Mouse (Mus musculus): ENCODE measurements around the gene Ppm1f. TPM values are rescaled to one million over a fixed set of nuclear protein-coding genes. Genes with fewer than 3 reads are reported as not detected.

Gene Ppm1f
- 21.6 TPM for polyA plus RNA-seq (2014; fragmentation: Illumina TruSeq; extraction: RNeasy Lipid Tissue Mini Kit (QIAGEN cat#74804); ENCODE audit: low read depth, low replicate concordance)

DNA sequence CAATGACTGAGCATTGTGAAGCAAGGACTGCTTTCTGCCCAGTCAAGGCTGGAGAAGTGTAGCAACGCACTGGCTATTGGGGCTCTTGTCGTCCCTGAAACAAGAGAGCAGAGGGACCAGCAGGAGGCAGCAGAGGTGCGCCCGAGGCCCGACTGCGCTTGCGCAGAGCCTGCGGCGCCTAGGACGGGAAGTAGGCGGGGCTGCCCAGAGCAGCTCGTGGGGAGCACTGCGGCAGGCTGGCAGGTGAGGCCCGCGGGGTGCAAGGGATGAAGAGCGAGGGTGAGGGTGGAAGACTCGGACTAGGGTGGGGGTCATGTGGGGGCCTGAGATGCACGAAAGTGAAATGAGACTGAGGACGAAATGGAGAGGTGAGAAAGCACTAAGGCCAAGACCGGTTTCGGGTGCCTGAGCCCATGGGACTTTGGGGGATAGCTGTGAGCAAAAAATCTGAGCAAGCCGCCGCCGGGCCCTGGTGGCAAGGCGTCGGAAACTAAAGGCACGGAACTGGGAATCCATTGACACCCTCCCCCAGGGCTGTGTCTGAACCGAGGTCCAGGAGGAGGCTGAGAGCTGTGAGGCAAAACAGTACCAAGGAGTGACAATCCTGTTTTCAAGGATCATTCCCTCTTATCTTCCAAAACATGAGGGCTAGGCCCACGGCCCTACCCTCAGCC lies at the start of gene Ppm1f:
TSS of gene Ppm1f (plus strand) at position 88 of the 674 bp plus-strand sequence.

DNA sequence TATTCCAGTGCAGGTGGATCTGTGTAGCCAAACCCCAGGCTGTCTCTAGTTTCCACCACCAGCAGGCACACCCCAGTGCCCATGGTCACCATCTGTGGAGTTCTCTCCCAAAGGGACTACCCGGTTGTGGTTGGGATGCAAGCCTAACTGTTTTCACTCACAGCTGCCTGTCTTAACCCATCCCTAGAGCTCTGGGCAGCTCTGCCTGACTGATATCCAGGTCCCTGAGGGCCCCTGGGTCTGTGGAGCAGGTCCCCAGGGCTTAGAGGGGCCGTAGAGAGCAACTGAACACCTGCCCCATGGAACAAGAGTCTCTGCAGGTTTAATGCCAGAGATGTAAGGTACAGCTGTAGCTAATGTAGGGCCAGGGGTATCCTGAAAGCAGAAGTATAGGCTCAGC lies 32.3 kb upstream of the Ppm1f start, which contains the start of gene Igll1:
TSS of gene Igll1 (minus strand) at position 8 of the 400 bp plus-strand sequence.

GRCm38 (mm10) chr16:16870617-16871331 lies 25.5 kb upstream of the Ppm1f start, which contains the start of the genes Top3b and Vpreb1:
Gene Top3b, plus strand, starts transcription at chr16:16870736.
Gene Vpreb1, minus strand, starts transcription at chr16:16870843.

Other genes starting within 250 kb of the Ppm1f start
- gene Olfr19, start 220.1 kb upstream of the Ppm1f start, polyA plus RNA-seq (2014; fragmentation: Illumina TruSeq; extraction: RNeasy Lipid Tissue Mini Kit (QIAGEN cat#74804); ENCODE audit: low read depth, low replicate concordance) = not detected
- gene Spag6l, start 67.0 kb upstream of the Ppm1f start, polyA plus RNA-seq (2014; fragmentation: Illumina TruSeq; extraction: RNeasy Lipid Tissue Mini Kit (QIAGEN cat#74804); ENCODE audit: low read depth, low replicate concordance) = not detected
- gene Igll1, start 32.5 kb upstream of the Ppm1f start, polyA plus RNA-seq (2014; fragmentation: Illumina TruSeq; extraction: RNeasy Lipid Tissue Mini Kit (QIAGEN cat#74804); ENCODE audit: low read depth, low replicate concordance) = not detected
- 41.2 TPM for gene Top3b, start 25.7 kb upstream of the Ppm1f start, polyA plus RNA-seq (2014; fragmentation: Illumina TruSeq; extraction: RNeasy Lipid Tissue Mini Kit (QIAGEN cat#74804); ENCODE audit: low read depth, low replicate concordance)
- gene Vpreb1, start 25.6 kb upstream of the Ppm1f start, polyA plus RNA-seq (2014; fragmentation: Illumina TruSeq; extraction: RNeasy Lipid Tissue Mini Kit (QIAGEN cat#74804); ENCODE audit: low read depth, low replicate concordance) = not detected
- 105 TPM for gene Mapk1, start 86.9 kb downstream of the Ppm1f start, polyA plus RNA-seq (2014; fragmentation: Illumina TruSeq; extraction: RNeasy Lipid Tissue Mini Kit (QIAGEN cat#74804); ENCODE audit: low read depth, low replicate concordance)
- gene Ypel1, start 173.2 kb downstream of the Ppm1f start, polyA plus RNA-seq (2014; fragmentation: Illumina TruSeq; extraction: RNeasy Lipid Tissue Mini Kit (QIAGEN cat#74804); ENCODE audit: low read depth, low replicate concordance) = 0.84 TPM
- 44.2 TPM for gene Ppil2, start 214.8 kb downstream of the Ppm1f start, polyA plus RNA-seq (2014; fragmentation: Illumina TruSeq; extraction: RNeasy Lipid Tissue Mini Kit (QIAGEN cat#74804); ENCODE audit: low read depth, low replicate concordance)
- gene 2610318N02Rik, start 228.7 kb downstream of the Ppm1f start, polyA plus RNA-seq (2014; fragmentation: Illumina TruSeq; extraction: RNeasy Lipid Tissue Mini Kit (QIAGEN cat#74804); ENCODE audit: low read depth, low replicate concordance) = not detected
- gene Sdf2l1, start 235.9 kb downstream of the Ppm1f start, polyA plus RNA-seq (2014; fragmentation: Illumina TruSeq; extraction: RNeasy Lipid Tissue Mini Kit (QIAGEN cat#74804); ENCODE audit: low read depth, low replicate concordance) = 7.7 TPM
- 2.1 TPM for gene Ydjc, start 248.2 kb downstream of the Ppm1f start, polyA plus RNA-seq (2014; fragmentation: Illumina TruSeq; extraction: RNeasy Lipid Tissue Mini Kit (QIAGEN cat#74804); ENCODE audit: low read depth, low replicate concordance)

Measured in heart, adult 10 weeks (tissue).